Mouse (Mus musculus) activated CD4-positive, CD25-positive, alpha-beta regulatory T cell, adult 4 months (primary cell): ENCODE results near the gene Ak5. TPM values are rescaled to one million over a fixed set of nuclear protein-coding genes. Genes with fewer than 3 reads are reported as not detected.

Source experiments
- polyA plus RNA-seq, 2 experiments: library from polyadenylated mRNA; unstranded; fragments of 100-300 nt; shearing (Covaris generic); gene quantifications; one replicate each; pipeline ENCODE4 v1.2.1; 2017

Gene Ak5
- polyA plus RNA-seq, 2 experiments from 2014 or later, result not detected

Other genes starting within 250 kb of the Ak5 start
- gene Pigk, start 45.7 kb upstream of the Ak5 start, polyA plus RNA-seq, result 10 to 100 TPM; 53.9 to 62.9 TPM